Mouse (Mus musculus): Measurements from ENCODE around the gene Tstd1. TPM values are rescaled to one million over a fixed set of nuclear protein-coding genes. Genes with fewer than 3 reads are reported as not detected.

The Tstd1 gene
- polyA plus RNA-seq, 1 experiment = 79.7 TPM

DNA sequence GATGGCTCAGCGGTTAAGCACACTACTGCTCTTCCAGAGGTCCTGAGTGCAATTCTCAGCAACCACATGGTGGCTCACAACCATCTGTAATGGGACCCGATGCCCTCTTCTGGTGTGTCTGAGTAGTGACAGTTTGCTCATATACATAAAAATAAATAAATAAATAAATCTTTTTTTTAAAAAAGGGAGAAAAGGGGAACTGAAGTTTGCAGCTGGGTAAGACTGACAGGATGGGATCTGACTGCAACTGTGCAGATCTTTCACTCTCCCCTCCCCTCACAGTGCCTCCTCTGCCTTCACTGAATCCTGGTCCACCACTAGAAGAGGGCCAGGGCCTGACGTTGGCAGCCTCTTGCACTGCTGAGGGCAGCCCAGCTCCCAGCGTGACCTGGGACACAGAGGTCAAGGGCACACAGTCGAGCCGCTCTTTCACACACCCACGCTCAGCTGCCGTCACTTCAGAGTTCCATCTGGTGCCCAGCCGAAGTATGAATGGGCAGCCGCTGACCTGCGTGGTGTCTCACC lies 36.5 kb upstream of the Tstd1 start:
- Histone ChIP-seq H3K4me1 (ENCODE audit: control insufficient read depth, insufficient read depth, low read length) (no peaks in the 10 kb centered on the region), H3K27ac (ENCODE audit: insufficient read depth, low read depth, low read length) (no peak overlapping the region), H3K4me3 (ENCODE audit: insufficient read depth, low read depth, low read length) (no peak overlapping the region), H3K27me3 (replicated peaks; ENCODE audit: control insufficient read depth, insufficient read depth, low read length) (no peaks in the 10 kb centered on the region), H3K36me3 (ENCODE audit: control insufficient read depth, insufficient read depth, low read length) (no peaks in the 10 kb centered on the region)
- no peak for TF ChIP-seq CTCF (conservative IDR thresholded peaks at IDR 0.05; ENCODE audit: insufficient read depth, insufficient read length, low read depth, low read length)
- no peak for DNase-seq
- 82% methylated on average over 11 of the region's 11 CpGs for WGBS

DNA sequence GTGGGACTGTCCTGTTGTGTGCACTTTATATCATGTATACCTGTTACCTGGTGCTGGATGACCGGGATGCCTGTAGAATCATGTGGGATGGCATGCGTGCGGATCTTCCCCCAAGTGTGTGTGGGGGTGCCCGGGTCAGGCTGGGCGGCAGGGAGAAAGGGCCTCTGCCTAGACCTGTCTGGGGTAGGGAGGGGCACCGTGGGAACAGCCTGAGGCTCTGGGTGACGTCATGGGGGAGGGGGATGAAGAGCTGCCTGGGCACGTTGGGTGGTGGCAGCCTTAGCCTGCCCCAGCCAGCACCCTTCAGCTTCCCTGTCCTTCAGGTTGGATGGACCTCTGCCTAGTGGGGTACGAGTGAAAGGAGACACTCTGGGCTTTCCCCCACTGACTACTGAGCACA lies 34.3 kb upstream of the Tstd1 start:
- no peak for DNase-seq
- no peak overlapping the region for H3K27ac ChIP-seq (ENCODE audit: insufficient read depth, low read depth, low read length)
- 47% methylated on average over 9 of the region's 9 CpGs for WGBS
- TF ChIP-seq POLR2A (IDR thresholded peaks at IDR 0.05; ENCODE audit: low read depth, low read length) (no peak), CTCF (conservative IDR thresholded peaks at IDR 0.05; ENCODE audit: insufficient read depth, insufficient read length, low read depth, low read length) (no peak)
- H3K36me3 ChIP-seq (ENCODE audit: control insufficient read depth, insufficient read depth, low read length) = no peaks in the 10 kb centered on the region
- H3K4me1 ChIP-seq (ENCODE audit: control insufficient read depth, insufficient read depth, low read length) = no peaks in the 10 kb centered on the region
- H3K27me3 ChIP-seq (replicated peaks; ENCODE audit: control insufficient read depth, insufficient read depth, low read length) = no peaks in the 10 kb centered on the region
- H3K4me3 ChIP-seq (ENCODE audit: insufficient read depth, low read depth, low read length) = no peak overlapping the region

DNA sequence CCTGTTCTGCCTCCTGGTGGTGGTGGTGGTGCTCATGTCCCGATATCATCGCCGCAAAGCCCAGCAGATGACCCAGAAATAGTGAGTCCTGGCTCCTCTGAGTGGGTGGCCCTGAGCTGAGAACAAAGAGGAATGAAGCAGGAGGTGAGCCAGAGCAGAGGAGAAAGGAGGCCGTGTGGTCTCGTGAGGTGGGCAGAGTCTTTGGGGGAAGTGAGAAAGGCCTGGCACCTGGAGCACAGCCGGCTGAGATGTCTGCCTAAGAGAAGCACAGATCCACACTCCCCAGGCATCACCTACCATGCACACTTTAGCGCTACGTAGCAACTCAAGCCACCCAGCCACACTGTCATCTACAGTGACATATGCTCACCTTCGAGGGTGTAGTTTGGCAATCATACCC lies 33.5 kb upstream of the Tstd1 start:
- 63% methylated on average over 9 of the region's 9 CpGs for WGBS
- Histone ChIP-seq H3K36me3 (ENCODE audit: control insufficient read depth, insufficient read depth, low read length) (no peaks in the 10 kb centered on the region), H3K27me3 (replicated peaks; ENCODE audit: control insufficient read depth, insufficient read depth, low read length) (no peaks in the 10 kb centered on the region), H3K4me3 (ENCODE audit: insufficient read depth, low read depth, low read length) (no peak overlapping the region), H3K27ac (ENCODE audit: insufficient read depth, low read depth, low read length) (no peak overlapping the region), H3K4me1 (ENCODE audit: control insufficient read depth, insufficient read depth, low read length) (no peaks in the 10 kb centered on the region)
- DNase-seq = no peak
- TF ChIP-seq POLR2A (IDR thresholded peaks at IDR 0.05; ENCODE audit: low read depth, low read length) (no peak), CTCF (conservative IDR thresholded peaks at IDR 0.05; ENCODE audit: insufficient read depth, insufficient read length, low read depth, low read length) (0 out of 2 replicates have a peak, but pooled peaks have one; percentile 11)

DNA sequence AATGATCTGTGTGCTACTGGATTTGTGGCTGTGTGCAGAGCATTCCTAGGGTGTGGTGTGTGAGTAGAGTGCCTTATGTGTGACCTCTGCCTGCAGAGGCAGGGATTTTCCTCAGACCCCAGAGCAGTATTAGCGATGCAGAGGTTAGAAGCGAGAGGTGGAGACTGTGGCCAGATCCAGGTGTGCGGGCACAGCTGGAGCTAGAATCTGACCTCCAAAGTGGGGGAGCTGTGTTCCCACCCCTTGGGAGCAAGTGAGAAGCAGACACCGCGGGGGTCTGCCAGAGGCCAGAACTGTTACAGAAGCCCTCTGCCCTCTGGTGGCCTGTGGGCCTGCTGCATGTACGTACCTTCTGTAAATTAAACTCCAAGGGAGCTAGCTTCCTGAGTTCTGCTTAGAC lies 31.6 kb upstream of the Tstd1 start:
- WGBS = 47% methylated on average over 6 of the region's 6 CpGs
- H3K4me1 ChIP-seq (ENCODE audit: control insufficient read depth, insufficient read depth, low read length) = no peaks in the 10 kb centered on the region
- no peak overlapping the region for H3K27ac ChIP-seq (ENCODE audit: insufficient read depth, low read depth, low read length)
- H3K4me3 ChIP-seq (ENCODE audit: insufficient read depth, low read depth, low read length) = no peak overlapping the region
- no peaks in the 10 kb centered on the region for H3K36me3 ChIP-seq (ENCODE audit: control insufficient read depth, insufficient read depth, low read length)
- DNase-seq = no peak
- H3K27me3 ChIP-seq (replicated peaks; ENCODE audit: control insufficient read depth, insufficient read depth, low read length) = no peaks in the 10 kb centered on the region
- TF ChIP-seq POLR2A (IDR thresholded peaks at IDR 0.05; ENCODE audit: low read depth, low read length) (no peak), CTCF (conservative IDR thresholded peaks at IDR 0.05; ENCODE audit: insufficient read depth, insufficient read length, low read depth, low read length) (no peak)

DNA sequence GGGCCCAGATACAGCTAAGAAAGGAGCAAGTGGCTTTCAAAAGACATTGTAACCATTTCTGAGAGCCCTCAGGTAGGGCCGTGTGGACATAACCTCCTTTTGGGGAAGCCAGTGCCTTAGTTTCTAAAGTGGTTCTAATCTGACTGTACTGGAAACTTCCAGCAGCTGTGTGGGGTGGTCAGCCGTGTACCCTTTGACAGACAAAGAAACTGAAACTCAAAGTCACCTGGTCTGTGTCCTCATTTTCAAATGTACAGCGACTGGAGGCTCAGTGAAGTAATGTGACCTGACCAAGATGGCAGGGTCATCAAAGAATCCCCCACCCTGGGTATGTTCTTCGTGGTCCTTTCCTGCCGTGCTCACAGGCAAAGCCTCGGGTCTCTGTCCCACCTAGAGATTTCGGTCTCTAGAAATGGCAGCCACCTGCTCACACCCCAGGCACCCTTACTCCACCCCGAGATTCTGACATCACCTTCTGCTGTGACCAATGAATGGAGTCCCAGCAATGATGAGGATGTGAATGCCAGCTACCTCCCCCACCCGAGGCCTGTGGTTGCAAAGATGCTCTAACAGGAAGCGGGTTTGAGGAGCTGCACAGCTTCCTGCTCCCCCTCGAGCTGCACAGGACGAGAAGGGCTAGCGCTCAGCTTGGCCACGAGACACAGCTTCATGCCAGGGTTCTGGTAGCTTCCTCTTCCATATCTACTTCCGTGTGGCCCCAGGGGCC lies 30.1 kb upstream of the Tstd1 start, which contains the start of gene Arhgap30:
Arhgap30 (plus strand) TSS at position 579 of the 727 bp plus-strand sequence.
- peak within 1 kb of the TSS; percentile 6; the same call in 1 of the 2 replicates for H3K4me3 ChIP-seq (ENCODE audit: insufficient read depth, low read depth, low read length)
- peak; percentile 49 for DNase-seq
- no peaks in the 10 kb centered on the region for H3K36me3 ChIP-seq (ENCODE audit: control insufficient read depth, insufficient read depth, low read length)
- H3K27ac ChIP-seq (ENCODE audit: insufficient read depth, low read depth, low read length) = no peak within 1 kb of the TSS
- TF ChIP-seq CTCF (conservative IDR thresholded peaks at IDR 0.05; ENCODE audit: insufficient read depth, insufficient read length, low read depth, low read length) = no peak
- TF ChIP-seq POLR2A (IDR thresholded peaks at IDR 0.05; ENCODE audit: low read depth, low read length) = no peak
- WGBS = 77% methylated on average over 15 of the region's 15 CpGs
- H3K27me3 ChIP-seq (replicated peaks; ENCODE audit: control insufficient read depth, insufficient read depth, low read length) = no peaks in the 10 kb centered on the region
- H3K4me1 ChIP-seq (ENCODE audit: control insufficient read depth, insufficient read depth, low read length) = no peaks in the 10 kb centered on the region

DNA sequence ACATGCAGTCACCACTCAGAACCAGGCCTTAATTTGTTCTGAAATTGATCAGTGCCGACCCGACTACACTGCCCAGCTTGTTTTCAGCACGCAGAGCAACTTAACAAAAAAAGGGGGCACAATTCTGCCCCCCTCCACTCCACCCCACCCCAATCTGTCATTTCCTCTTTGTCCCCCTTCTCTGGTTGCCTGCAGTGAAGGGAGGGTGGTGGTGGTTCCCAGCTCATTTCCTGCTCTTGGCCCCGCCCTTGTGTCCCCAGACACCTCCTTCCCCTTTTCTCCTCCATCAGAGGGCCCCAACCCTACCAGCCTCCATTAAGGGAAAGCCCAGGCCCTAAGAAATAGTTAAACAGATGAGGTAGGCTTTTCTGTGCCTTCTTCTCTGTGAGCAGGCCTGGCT lies 28.6 kb upstream of the Tstd1 start:
- WGBS = 83% methylated on average over 4 of the region's 4 CpGs
- Histone ChIP-seq H3K4me1 (ENCODE audit: control insufficient read depth, insufficient read depth, low read length) (no peaks in the 10 kb centered on the region), H3K4me3 (ENCODE audit: insufficient read depth, low read depth, low read length) (no peak overlapping the region), H3K27me3 (replicated peaks; ENCODE audit: control insufficient read depth, insufficient read depth, low read length) (no peaks in the 10 kb centered on the region), H3K36me3 (ENCODE audit: control insufficient read depth, insufficient read depth, low read length) (no peaks in the 10 kb centered on the region), H3K27ac (ENCODE audit: insufficient read depth, low read depth, low read length) (no peak overlapping the region)
- no peak for TF ChIP-seq POLR2A (IDR thresholded peaks at IDR 0.05; ENCODE audit: low read depth, low read length)
- no peak for TF ChIP-seq CTCF (conservative IDR thresholded peaks at IDR 0.05; ENCODE audit: insufficient read depth, insufficient read length, low read depth, low read length)
- DNase-seq = peak; percentile 30

DNA sequence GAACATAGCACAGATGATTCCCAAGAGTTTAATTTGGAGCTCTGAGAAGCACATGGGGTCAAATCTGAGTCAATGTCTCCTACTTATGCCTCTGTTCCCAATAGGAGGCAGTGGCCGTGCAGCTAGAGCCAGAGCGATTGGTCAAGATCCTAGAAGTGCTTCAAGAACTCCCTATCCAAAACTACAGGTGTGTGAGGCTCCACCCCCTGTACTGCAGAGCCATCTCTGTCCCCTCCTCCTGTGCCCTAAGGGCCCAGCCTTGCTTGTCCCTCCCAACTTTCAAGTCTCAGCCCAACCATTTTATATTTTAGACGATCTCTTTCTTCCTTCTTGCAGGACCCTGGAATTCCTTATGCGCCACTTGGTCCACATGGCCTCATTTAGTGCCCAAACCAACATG lies 16.9 kb upstream of the Tstd1 start:
- Histone ChIP-seq H3K4me1 (ENCODE audit: control insufficient read depth, insufficient read depth, low read length) (no peaks in the 10 kb centered on the region), H3K27me3 (replicated peaks; ENCODE audit: control insufficient read depth, insufficient read depth, low read length) (no peaks in the 10 kb centered on the region), H3K36me3 (ENCODE audit: control insufficient read depth, insufficient read depth, low read length) (no peaks in the 10 kb centered on the region), H3K4me3 (ENCODE audit: insufficient read depth, low read depth, low read length) (no peak overlapping the region), H3K27ac (ENCODE audit: insufficient read depth, low read depth, low read length) (no peak overlapping the region)
- DNase-seq = no peak
- 77% methylated on average over 4 of the region's 4 CpGs for WGBS
- no peak for TF ChIP-seq CTCF (conservative IDR thresholded peaks at IDR 0.05; ENCODE audit: insufficient read depth, insufficient read length, low read depth, low read length)
- TF ChIP-seq POLR2A (IDR thresholded peaks at IDR 0.05; ENCODE audit: low read depth, low read length) = no peak

Measured in kidney, adult 2 months (tissue).